Mouse (Mus musculus): ENCODE measurements around the gene Sh2b3. TPM values are rescaled to one million over a fixed set of nuclear protein-coding genes. Genes with fewer than 3 reads are reported as not detected.

Gene Sh2b3
- total and polyA plus RNA-seq, 2 experiments from 2014 or later, result 11.4 to 58.5 TPM

- Histone ChIP-seq H3K4me3 (ENCODE audit: low read depth, low read length) (no peak overlapping the region), H3K36me3 (replicated peaks; ENCODE audit: control insufficient read depth, insufficient read depth, low read length) (peaks cover 22% of the 10 kb centered on the region), H3K4me2 (ENCODE audit: low read depth, low read length) (no peak overlapping the region), H3K9me3 (replicated peaks; ENCODE audit: control insufficient read depth, low read length) (no peaks in the 10 kb centered on the region), H3K9ac (replicated peaks; ENCODE audit: low read depth, low read length) (no peak overlapping the region), H3K27ac (ENCODE audit: low read depth) (no peak overlapping the region), H3K27me3 (ENCODE audit: control insufficient read depth, insufficient read depth, low read length) (no peaks in the 10 kb centered on the region), H3K4me1 (ENCODE audit: control insufficient read depth, insufficient read depth) (peaks cover 32% of the 10 kb centered on the region; the same call in 1 of the 2 replicates)
- 84% methylated on average over 6 of the region's 6 CpGs for WGBS
- DNase-seq (ENCODE audit: low spot score) (no peak), ATAC-seq (ENCODE audit: insufficient read depth, low read depth) (no peak)
- no peak for TF ChIP-seq EP300 (IDR thresholded peaks at IDR 0.05; ENCODE audit: low read depth)
- TF ChIP-seq CTCF (IDR thresholded peaks at IDR 0.05; ENCODE audit: low read depth), result no peak
These were observed 6.3 kb downstream of the Sh2b3 start for GRCm38 (mm10) chr5:121831002-121831601.

- Histone ChIP-seq H3K36me3 (replicated peaks; ENCODE audit: control insufficient read depth, insufficient read depth, low read length) (peaks cover 36% of the 10 kb centered on the region), H3K4me1 (ENCODE audit: control insufficient read depth, insufficient read depth) (peaks cover 27% of the 10 kb centered on the region), H3K9me3 (replicated peaks; ENCODE audit: control insufficient read depth, low read length) (no peaks in the 10 kb centered on the region), H3K27ac (ENCODE audit: low read depth) (no peak overlapping the region), H3K9ac (replicated peaks; ENCODE audit: low read depth, low read length) (0 out of 2 replicates have a peak overlapping the region, but pooled peaks have one; percentile 22), H3K4me3 (ENCODE audit: low read depth, low read length) (peak overlapping the region; percentile 38), H3K27me3 (ENCODE audit: control insufficient read depth, insufficient read depth, low read length) (no peaks in the 10 kb centered on the region), H3K4me2 (ENCODE audit: low read depth, low read length) (peak overlapping the region; percentile 71)
- ATAC-seq (ENCODE audit: insufficient read depth, low read depth), result peak; percentile 28; the same call in 1 of the 2 replicates
- 32% methylated on average over 81 of the region's 82 CpGs for WGBS
- TF ChIP-seq EP300 (IDR thresholded peaks at IDR 0.05; ENCODE audit: low read depth) (no peak), CTCF (IDR thresholded peaks at IDR 0.05; ENCODE audit: low read depth) (no peak)
- DNase-seq (ENCODE audit: low spot score), result no peak
These were observed 8.7 kb downstream of the Sh2b3 start for GRCm38 (mm10) chr5:121828491-121829432.

- DNase-seq (ENCODE audit: low spot score) (no peak), ATAC-seq (ENCODE audit: insufficient read depth, low read depth) (no peak)
- WGBS, result 85% methylated on average over 4 of the region's 4 CpGs
- H3K4me3 ChIP-seq (ENCODE audit: low read depth, low read length), result no peak overlapping the region
- no peak overlapping the region for H3K4me2 ChIP-seq (ENCODE audit: low read depth, low read length)
- no peaks in the 10 kb centered on the region for H3K27me3 ChIP-seq (ENCODE audit: control insufficient read depth, insufficient read depth, low read length)
- no peak overlapping the region for H3K9ac ChIP-seq (replicated peaks; ENCODE audit: low read depth, low read length)
- H3K36me3 ChIP-seq (replicated peaks; ENCODE audit: control insufficient read depth, insufficient read depth, low read length), result peaks cover 41% of the 10 kb centered on the region
- H3K9me3 ChIP-seq (replicated peaks; ENCODE audit: control insufficient read depth, low read length), result no peaks in the 10 kb centered on the region
- H3K4me1 ChIP-seq (ENCODE audit: control insufficient read depth, insufficient read depth), result peaks cover 31% of the 10 kb centered on the region
- TF ChIP-seq EP300 (IDR thresholded peaks at IDR 0.05; ENCODE audit: low read depth) (no peak), CTCF (IDR thresholded peaks at IDR 0.05; ENCODE audit: low read depth) (no peak)
- H3K27ac ChIP-seq (ENCODE audit: low read depth), result no peak overlapping the region
These were observed 9.6 kb downstream of the Sh2b3 start for GRCm38 (mm10) chr5:121827876-121828275.

- no peaks in the 10 kb centered on the region for H3K9me3 ChIP-seq (replicated peaks; ENCODE audit: control insufficient read depth, low read length)
- H3K36me3 ChIP-seq (replicated peaks; ENCODE audit: control insufficient read depth, insufficient read depth, low read length), result peaks cover 51% of the 10 kb centered on the region
- no peak overlapping the region; the same call in 1 of the 2 replicates for H3K27ac ChIP-seq (ENCODE audit: low read depth)
- TF ChIP-seq EP300 (IDR thresholded peaks at IDR 0.05; ENCODE audit: low read depth), result no peak
- no peak for TF ChIP-seq CTCF (IDR thresholded peaks at IDR 0.05; ENCODE audit: low read depth)
- no peak overlapping the region for H3K9ac ChIP-seq (replicated peaks; ENCODE audit: low read depth, low read length)
- no peaks in the 10 kb centered on the region for H3K27me3 ChIP-seq (ENCODE audit: control insufficient read depth, insufficient read depth, low read length)
- DNase-seq (ENCODE audit: low spot score), result no peak
- H3K4me1 ChIP-seq (ENCODE audit: control insufficient read depth, insufficient read depth), result peaks cover 30% of the 10 kb centered on the region; the same call in 1 of the 2 replicates
- no peak overlapping the region for H3K4me3 ChIP-seq (ENCODE audit: low read depth, low read length)
- no peak overlapping the region for H3K4me2 ChIP-seq (ENCODE audit: low read depth, low read length)
- no peak for ATAC-seq (ENCODE audit: insufficient read depth, low read depth)
- 81% methylated on average over 3 of the region's 3 CpGs for WGBS
These were observed 11.8 kb downstream of the Sh2b3 start for GRCm38 (mm10) chr5:121825606-121826005.

GRCm38 (mm10) chr5:121824121-121824520 is 13.3 kb downstream of the Sh2b3 start:
- DNase-seq (ENCODE audit: low spot score), result no peak
- peak; percentile 51 for ATAC-seq (ENCODE audit: insufficient read depth, low read depth)
- no peak overlapping the region for H3K9ac ChIP-seq (replicated peaks; ENCODE audit: low read depth, low read length)
- H3K27me3 ChIP-seq (ENCODE audit: control insufficient read depth, insufficient read depth, low read length), result no peaks in the 10 kb centered on the region
- WGBS, result 53% methylated on average over 4 of the region's 4 CpGs
- H3K4me3 ChIP-seq (ENCODE audit: low read depth, low read length), result no peak overlapping the region
- H3K4me1 ChIP-seq (ENCODE audit: control insufficient read depth, insufficient read depth), result peaks cover 37% of the 10 kb centered on the region; the same call in 1 of the 2 replicates
- H3K9me3 ChIP-seq (replicated peaks; ENCODE audit: control insufficient read depth, low read length), result no peaks in the 10 kb centered on the region
- peak overlapping the region; percentile 78 for H3K27ac ChIP-seq (ENCODE audit: low read depth)
- TF ChIP-seq CTCF (IDR thresholded peaks at IDR 0.05; ENCODE audit: low read depth) (no peak), EP300 (IDR thresholded peaks at IDR 0.05; ENCODE audit: low read depth) (peak; percentile 61; the same call in 1 of the 2 replicates)
- H3K4me2 ChIP-seq (ENCODE audit: low read depth, low read length), result no peak overlapping the region
- H3K36me3 ChIP-seq (replicated peaks; ENCODE audit: control insufficient read depth, insufficient read depth, low read length), result peaks cover 62% of the 10 kb centered on the region
